Mouse (Mus musculus): ENCODE measurements around the gene Syngr1. TPM values are rescaled to one million over a fixed set of nuclear protein-coding genes. Genes with fewer than 3 reads are reported as not detected.
A peak's percentile ranks its signal among the peaks of the same experiment; 100 is the strongest.

Syngr1 gene
- polyA plus RNA-seq, 1 experiment from 2014 or later = 64.6 TPM

DNA sequence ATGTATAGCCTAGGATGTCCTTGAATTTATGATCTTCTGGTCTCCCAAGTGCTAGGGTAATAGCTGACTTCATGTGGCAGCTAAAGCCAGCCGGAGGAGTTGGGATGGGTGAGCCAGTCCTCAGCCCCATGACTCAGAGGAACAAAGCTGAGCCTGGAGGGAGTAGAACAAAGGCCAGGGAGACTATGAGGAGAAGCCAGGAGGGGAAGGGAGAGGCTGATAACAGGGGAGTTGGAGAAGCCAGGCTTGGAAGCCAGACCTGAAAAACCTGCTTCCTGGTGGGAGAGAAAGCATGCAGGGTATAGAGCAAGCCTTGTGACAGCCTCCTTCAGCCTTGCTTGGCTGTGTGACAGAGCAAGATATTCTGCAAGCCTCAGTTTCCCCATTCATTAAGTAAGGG, 4.5 kb downstream of the Syngr1 start:
- Histone ChIP-seq H3K9me3 (replicated peaks) (no peaks in the 10 kb centered on the region), H3K4me2 (no peak overlapping the region), H3K9ac (replicated peaks) (no peak overlapping the region), H3K4me3 (replicated peaks) (no peak overlapping the region), H3K4me1 (peaks cover 61% of the 10 kb centered on the region), H3K27me3 (replicated peaks) (no peaks in the 10 kb centered on the region), H3K27ac (replicated peaks) (no peak overlapping the region), H3K36me3 (no peaks in the 10 kb centered on the region)
- WGBS = 65% methylated on average over 1 of the region's 1 CpGs
- ATAC-seq (ENCODE audit: low FRiP score) = no peak

GRCm38 (mm10) chr15:80096406-80096805, 5.3 kb downstream of the Syngr1 start:
- Histone ChIP-seq H3K9me3 (replicated peaks) (no peaks in the 10 kb centered on the region), H3K36me3 (no peaks in the 10 kb centered on the region), H3K4me3 (replicated peaks) (no peak overlapping the region), H3K4me2 (no peak overlapping the region), H3K9ac (replicated peaks) (no peak overlapping the region), H3K27me3 (replicated peaks) (no peaks in the 10 kb centered on the region), H3K4me1 (peaks cover 58% of the 10 kb centered on the region), H3K27ac (replicated peaks) (no peak overlapping the region)
- WGBS = 68% methylated on average over 10 of the region's 10 CpGs
- no peak for ATAC-seq (ENCODE audit: low FRiP score)

- Histone ChIP-seq H3K9me3 (replicated peaks) (no peaks in the 10 kb centered on the region), H3K9ac (replicated peaks) (0 out of 2 replicates have a peak overlapping the region, but pooled peaks have one; percentile 20), H3K4me1 (peaks cover 55% of the 10 kb centered on the region), H3K36me3 (no peaks in the 10 kb centered on the region), H3K27ac (replicated peaks) (0 out of 2 replicates have a peak overlapping the region, but pooled peaks have one; percentile 33), H3K4me2 (peak overlapping the region; percentile 25), H3K4me3 (replicated peaks) (no peak overlapping the region), H3K27me3 (replicated peaks) (no peaks in the 10 kb centered on the region)
- WGBS = 21% methylated on average over 18 of the region's 20 CpGs
- ATAC-seq (ENCODE audit: low FRiP score) = peak; percentile 62; the same call in 1 of the 2 replicates
Observed at GRCm38 (mm10) chr15:80096946-80097881, 6.1 kb downstream of the Syngr1 start.

DNA sequence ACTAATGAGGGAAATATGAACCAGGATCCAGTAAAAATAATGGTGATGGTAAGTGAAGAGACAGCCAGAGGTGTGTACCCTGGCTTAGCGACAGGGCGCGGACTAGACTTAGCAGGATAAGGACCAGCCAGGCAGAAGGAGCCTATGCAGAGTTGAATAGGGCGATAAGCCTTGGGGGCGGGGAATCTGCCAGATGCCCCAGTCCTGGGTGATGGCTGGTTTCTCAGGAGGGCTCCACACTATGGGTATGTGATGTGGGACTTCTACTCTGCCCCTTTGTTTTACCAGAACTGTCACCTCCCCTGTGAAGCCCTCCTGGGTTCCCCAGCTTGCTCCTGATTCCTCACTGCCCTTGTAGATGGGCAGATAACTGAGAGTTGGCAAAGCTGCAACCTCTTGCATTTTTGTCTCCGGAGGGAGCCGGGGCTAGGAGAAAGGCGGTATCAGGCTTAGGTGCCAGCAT, 6.9 kb downstream of the Syngr1 start:
- no peak overlapping the region for H3K9ac ChIP-seq (replicated peaks)
- ATAC-seq (ENCODE audit: low FRiP score) = no peak

DNA sequence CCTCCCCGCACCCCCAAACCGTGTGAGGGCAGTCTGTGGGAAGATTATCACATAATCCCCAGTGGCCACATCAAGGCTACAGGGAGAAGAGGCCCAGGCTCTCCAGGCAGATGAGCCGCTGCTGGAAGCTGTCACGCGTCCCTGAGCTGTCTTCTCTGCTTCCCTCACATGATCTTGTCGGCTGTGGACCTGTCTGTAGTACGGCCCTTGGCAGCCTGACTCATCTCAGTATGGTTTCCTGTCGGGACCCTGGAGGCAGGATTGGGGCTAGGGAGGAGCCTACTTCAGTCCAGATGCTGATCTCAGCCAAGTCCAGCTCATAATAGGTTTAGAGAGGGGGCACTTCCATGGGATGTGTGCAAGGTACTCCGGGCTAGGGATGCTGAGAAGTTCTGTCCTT, 7.7 kb downstream of the Syngr1 start:
- no peak overlapping the region for H3K9ac ChIP-seq (replicated peaks)
- H3K4me3 ChIP-seq (replicated peaks) = no peak overlapping the region
- ATAC-seq (ENCODE audit: low FRiP score) = no peak
- H3K27ac ChIP-seq (replicated peaks) = no peak overlapping the region
- H3K36me3 ChIP-seq = no peaks in the 10 kb centered on the region
- H3K4me2 ChIP-seq = no peak overlapping the region
- H3K27me3 ChIP-seq (replicated peaks) = no peaks in the 10 kb centered on the region
- 50% methylated on average over 9 of the region's 9 CpGs for WGBS
- no peaks in the 10 kb centered on the region for H3K9me3 ChIP-seq (replicated peaks)
- peaks cover 42% of the 10 kb centered on the region for H3K4me1 ChIP-seq

More for the DNA sequence above, 6.9 kb downstream of the Syngr1 start:
- peak overlapping the region; percentile 25; the same call in 1 of the 2 replicates for H3K4me2 ChIP-seq
- no peaks in the 10 kb centered on the region for H3K36me3 ChIP-seq
- peaks cover 47% of the 10 kb centered on the region for H3K4me1 ChIP-seq
- H3K27ac ChIP-seq (replicated peaks) = 0 out of 2 replicates have a peak overlapping the region, but pooled peaks have one; percentile 33
- H3K4me3 ChIP-seq (replicated peaks) = no peak overlapping the region
- H3K9me3 ChIP-seq (replicated peaks) = no peaks in the 10 kb centered on the region
- no peaks in the 10 kb centered on the region for H3K27me3 ChIP-seq (replicated peaks)
- 44% methylated on average over 8 of the region's 8 CpGs for WGBS

DNA sequence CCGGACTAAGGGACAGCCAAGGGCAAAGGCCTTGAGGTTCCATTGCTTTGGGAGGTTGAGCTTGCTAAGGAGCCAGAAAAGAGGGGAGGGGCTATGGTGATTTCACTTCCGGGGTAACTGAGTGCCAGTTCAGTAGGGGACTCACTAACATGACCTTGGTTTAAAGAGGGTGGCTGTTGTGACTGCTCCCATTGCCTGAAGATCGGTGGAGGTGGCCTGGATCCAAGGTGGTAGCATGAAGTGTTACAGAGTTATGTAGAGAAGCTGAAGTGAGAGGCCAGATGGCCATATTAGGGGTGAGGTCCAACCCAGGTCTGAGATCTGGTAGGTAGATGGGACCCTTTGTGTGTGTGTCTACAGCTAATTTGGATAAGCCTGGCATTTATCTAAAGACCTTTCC, 8.3 kb downstream of the Syngr1 start:
- no peaks in the 10 kb centered on the region for H3K9me3 ChIP-seq (replicated peaks)
- no peak overlapping the region for H3K4me2 ChIP-seq
- H3K9ac ChIP-seq (replicated peaks) = no peak overlapping the region
- no peak overlapping the region for H3K4me3 ChIP-seq (replicated peaks)
- no peaks in the 10 kb centered on the region for H3K27me3 ChIP-seq (replicated peaks)
- H3K27ac ChIP-seq (replicated peaks) = no peak overlapping the region
- peaks cover 42% of the 10 kb centered on the region for H3K4me1 ChIP-seq
- no peaks in the 10 kb centered on the region for H3K36me3 ChIP-seq
- no peak for ATAC-seq (ENCODE audit: low FRiP score)
- 90% methylated on average over 3 of the region's 3 CpGs for WGBS

DNA sequence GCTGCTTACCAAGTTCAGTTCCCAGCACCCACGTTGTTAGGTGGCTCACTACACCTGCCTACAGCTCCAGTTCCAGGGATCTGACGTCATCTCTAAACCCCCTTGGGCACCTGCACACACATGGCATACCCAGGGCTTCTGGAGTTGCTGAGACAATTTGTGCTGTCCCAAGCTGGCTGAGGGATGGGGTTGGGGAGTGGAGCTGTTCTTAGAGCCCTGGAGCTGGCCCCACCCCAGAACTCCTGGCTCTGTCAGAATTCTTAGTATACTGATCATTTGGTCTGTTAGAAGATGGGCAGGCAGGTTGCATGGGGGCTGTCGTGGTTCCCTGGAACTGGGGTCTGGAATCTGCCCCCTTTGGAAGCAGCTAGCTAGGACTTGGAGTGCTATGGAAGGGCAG, 9.1 kb downstream of the Syngr1 start:
- Histone ChIP-seq H3K9ac (replicated peaks) (no peak overlapping the region), H3K4me1 (peaks cover 42% of the 10 kb centered on the region), H3K27ac (replicated peaks) (no peak overlapping the region), H3K4me2 (no peak overlapping the region), H3K4me3 (replicated peaks) (no peak overlapping the region), H3K36me3 (no peaks in the 10 kb centered on the region), H3K27me3 (replicated peaks) (no peaks in the 10 kb centered on the region), H3K9me3 (replicated peaks) (no peaks in the 10 kb centered on the region)
- no peak for ATAC-seq (ENCODE audit: low FRiP score)
- 75% methylated on average over 3 of the region's 3 CpGs for WGBS

- no peaks in the 10 kb centered on the region for H3K9me3 ChIP-seq (replicated peaks)
- no peak overlapping the region for H3K4me2 ChIP-seq
- no peak overlapping the region for H3K4me3 ChIP-seq (replicated peaks)
- no peak for ATAC-seq (ENCODE audit: low FRiP score)
- peaks cover 39% of the 10 kb centered on the region for H3K4me1 ChIP-seq
- no peak overlapping the region for H3K27ac ChIP-seq (replicated peaks)
- H3K9ac ChIP-seq (replicated peaks) = no peak overlapping the region
- H3K36me3 ChIP-seq = no peaks in the 10 kb centered on the region
- 82% methylated on average over 10 of the region's 10 CpGs for WGBS
- H3K27me3 ChIP-seq (replicated peaks) = no peaks in the 10 kb centered on the region
Observed at GRCm38 (mm10) chr15:80100871-80101270, 9.7 kb downstream of the Syngr1 start.

DNA sequence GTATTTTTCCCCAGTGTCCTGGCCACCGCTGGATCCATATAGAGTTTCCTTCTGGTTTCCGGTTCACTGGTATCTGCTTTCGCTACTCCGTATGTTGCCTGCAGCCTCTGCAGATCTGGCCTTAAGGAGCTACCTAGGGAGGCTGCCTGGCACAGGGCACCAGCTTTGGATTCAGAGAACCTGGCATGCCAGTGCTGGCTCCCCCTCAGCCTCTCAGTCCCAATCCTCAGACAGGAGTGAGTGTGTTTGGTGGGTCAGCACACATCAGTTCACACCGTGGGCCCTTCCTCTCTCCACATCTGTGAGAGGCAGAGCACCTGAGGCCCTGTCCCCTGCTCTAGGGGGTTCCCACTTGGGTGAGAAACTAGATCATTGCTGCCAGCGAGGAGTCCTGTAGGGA, 10.4 kb downstream of the Syngr1 start:
- Histone ChIP-seq H3K27ac (replicated peaks) (no peak overlapping the region), H3K9ac (replicated peaks) (no peak overlapping the region), H3K27me3 (replicated peaks) (no peaks in the 10 kb centered on the region), H3K4me1 (peaks cover 32% of the 10 kb centered on the region), H3K4me3 (replicated peaks) (no peak overlapping the region), H3K36me3 (no peaks in the 10 kb centered on the region), H3K9me3 (replicated peaks) (no peaks in the 10 kb centered on the region), H3K4me2 (no peak overlapping the region)
- ATAC-seq (ENCODE audit: low FRiP score) = no peak
- WGBS = 80% methylated on average over 6 of the region's 6 CpGs

GRCm38 (mm10) chr15:80102495-80102894, 11.4 kb downstream of the Syngr1 start:
- Histone ChIP-seq H3K9me3 (replicated peaks) (no peaks in the 10 kb centered on the region), H3K4me2 (no peak overlapping the region), H3K4me1 (peaks cover 23% of the 10 kb centered on the region), H3K9ac (replicated peaks) (no peak overlapping the region), H3K4me3 (replicated peaks) (no peak overlapping the region), H3K27me3 (replicated peaks) (no peaks in the 10 kb centered on the region), H3K36me3 (no peaks in the 10 kb centered on the region), H3K27ac (replicated peaks) (no peak overlapping the region)
- ATAC-seq (ENCODE audit: low FRiP score) = no peak
- 86% methylated on average over 6 of the region's 6 CpGs for WGBS

- ATAC-seq (ENCODE audit: low FRiP score) = no peak
- 0 out of 2 replicates have a peak, but pooled peaks cover 3% of the 10 kb centered on the region for H3K4me1 ChIP-seq
- WGBS = 77% methylated on average over 12 of the region's 12 CpGs
- no peak overlapping the region for H3K4me3 ChIP-seq (replicated peaks)
- no peaks in the 10 kb centered on the region for H3K27me3 ChIP-seq (replicated peaks)
- no peak overlapping the region for H3K27ac ChIP-seq (replicated peaks)
- no peak overlapping the region for H3K4me2 ChIP-seq
- H3K36me3 ChIP-seq = peaks cover 8% of the 10 kb centered on the region
- no peaks in the 10 kb centered on the region for H3K9me3 ChIP-seq (replicated peaks)
- no peak overlapping the region for H3K9ac ChIP-seq (replicated peaks)
Observed at GRCm38 (mm10) chr15:80105490-80106410, 14.6 kb downstream of the Syngr1 start.

Measured in neural tube, embryonic 15.5 days (tissue).